Mouse (Mus musculus) lung, postnatal 0 days (tissue): Measurements from ENCODE around the gene Itsn2.

Experiments
- CTCF ChIP-seq: IDR thresholded peaks from 2 replicates; pipeline ENCODE4 v1.5.1; 2016; ENCODE audit warnings: antibody characterized with exemption, mild to moderate bottlenecking
- EP300 ChIP-seq: IDR thresholded peaks from 2 replicates; pipeline ENCODE4 v1.6.1; 2016; ENCODE audit warnings: antibody characterized with exemption, mild to moderate bottlenecking, control low read depth

GRCm38 (mm10) chr12:4665675-4666037, 73.2 kb downstream of the Itsn2 start:
- TF ChIP-seq CTCF (no peak), EP300 (no peak)
